Mouse (Mus musculus): ENCODE data around the gene Mtus2. TPM values are rescaled to one million over a fixed set of nuclear protein-coding genes. Genes with fewer than 3 reads are reported as not detected.
A peak's percentile ranks its signal among the peaks of the same experiment; 100 is the strongest.

Gene Mtus2
- polyA plus RNA-seq, 1 experiment from 2014 or later, result 46.4 TPM

DNA sequence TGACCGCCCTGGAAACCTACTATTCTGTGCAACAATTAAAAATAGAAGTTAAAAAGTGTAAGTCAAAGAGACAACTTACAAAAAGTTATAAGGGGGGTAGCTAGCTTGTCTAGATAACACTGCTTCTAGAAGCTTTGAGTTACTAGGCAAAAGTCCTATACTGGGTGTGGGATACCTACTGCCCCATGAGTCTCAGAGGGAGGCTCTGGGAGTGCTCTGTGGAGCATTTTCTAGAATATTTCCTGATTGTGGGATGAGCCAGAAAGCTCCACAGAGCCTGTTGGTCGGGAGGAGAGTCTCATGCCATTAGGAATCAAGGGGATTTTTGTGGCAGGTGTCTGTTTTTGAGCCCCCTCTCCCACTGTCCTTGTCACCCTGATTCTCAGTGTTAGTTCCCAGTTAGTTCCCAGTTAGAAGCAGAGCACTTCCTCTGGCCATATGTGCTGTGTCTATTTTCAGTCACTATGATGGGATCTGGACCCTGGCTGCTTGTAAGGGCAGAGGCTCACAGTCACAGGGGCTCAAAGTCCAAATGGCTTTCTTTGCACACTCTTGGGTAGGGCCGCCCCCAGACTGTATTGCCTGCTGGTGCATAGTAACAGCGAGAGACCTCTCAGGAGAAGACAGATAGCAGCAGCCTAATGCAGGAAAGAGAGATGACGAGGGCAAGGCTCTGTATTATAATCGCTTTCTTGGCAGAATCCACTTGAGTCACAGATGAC is 57.2 kb downstream of the Mtus2 start:
- 80% methylated on average over 6 of the region's 6 CpGs for WGBS

DNA sequence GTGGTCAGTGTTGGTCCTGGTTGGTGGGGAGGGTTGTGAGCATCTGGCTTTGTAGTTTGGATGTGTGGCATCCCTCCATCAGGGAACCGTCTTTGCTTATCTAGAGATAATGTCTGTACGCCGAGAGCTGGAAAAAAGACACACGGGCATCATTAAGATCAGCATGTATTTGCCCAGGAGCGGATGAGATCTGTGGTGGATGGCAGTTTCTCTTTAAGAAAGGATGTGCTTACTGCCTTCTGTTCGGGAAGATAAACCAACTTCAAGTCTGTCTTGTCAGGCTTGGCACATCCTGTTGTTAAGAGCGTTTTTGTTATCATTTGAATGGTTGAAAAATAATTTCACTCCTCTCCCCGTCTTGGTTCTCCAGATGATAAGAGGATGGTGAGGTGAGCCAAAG is 58.3 kb downstream of the Mtus2 start:
- no peaks in the 10 kb centered on the region for H3K36me3 ChIP-seq (replicated peaks)
- 86% methylated on average over 8 of the region's 8 CpGs for WGBS
- no peaks in the 10 kb centered on the region for H3K27me3 ChIP-seq (replicated peaks)
- ATAC-seq (replicated peaks), result no peak
- H3K9ac ChIP-seq, result no peak overlapping the region
- no peaks in the 10 kb centered on the region for H3K4me1 ChIP-seq
- no peaks in the 10 kb centered on the region for H3K9me3 ChIP-seq
- no peak overlapping the region for H3K27ac ChIP-seq
- no peak overlapping the region for H3K4me3 ChIP-seq
- no peak overlapping the region for H3K4me2 ChIP-seq

More for the DNA sequence above, 57.2 kb downstream of the Mtus2 start:
- Histone ChIP-seq H3K9ac (no peak overlapping the region), H3K36me3 (replicated peaks) (no peaks in the 10 kb centered on the region), H3K4me2 (no peak overlapping the region), H3K27me3 (replicated peaks) (no peaks in the 10 kb centered on the region), H3K27ac (no peak overlapping the region), H3K4me3 (no peak overlapping the region), H3K4me1 (no peaks in the 10 kb centered on the region), H3K9me3 (no peaks in the 10 kb centered on the region)
- ATAC-seq (replicated peaks), result no peak

DNA sequence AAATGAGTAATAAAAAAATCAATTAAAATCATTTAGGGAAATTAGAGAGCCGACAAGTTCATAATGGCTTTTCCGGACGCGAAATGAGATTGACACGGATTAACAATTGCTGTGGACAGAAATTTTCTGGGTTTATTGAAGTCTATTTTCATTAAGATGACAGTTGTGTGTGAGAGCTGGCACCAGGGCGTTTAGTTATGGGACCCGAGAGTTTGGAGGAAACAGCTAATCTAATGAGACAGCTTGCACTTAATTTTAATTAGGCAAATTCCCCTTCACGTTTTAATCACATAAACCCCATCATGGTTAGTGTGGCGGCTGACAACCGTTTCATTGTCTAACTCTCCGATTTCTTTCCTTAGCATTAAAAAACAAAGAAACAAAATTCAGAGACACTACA is 60.3 kb downstream of the Mtus2 start:
- no peaks in the 10 kb centered on the region for H3K27me3 ChIP-seq (replicated peaks)
- no peak for ATAC-seq (replicated peaks)
- 62% methylated on average over 11 of the region's 11 CpGs for WGBS

DNA sequence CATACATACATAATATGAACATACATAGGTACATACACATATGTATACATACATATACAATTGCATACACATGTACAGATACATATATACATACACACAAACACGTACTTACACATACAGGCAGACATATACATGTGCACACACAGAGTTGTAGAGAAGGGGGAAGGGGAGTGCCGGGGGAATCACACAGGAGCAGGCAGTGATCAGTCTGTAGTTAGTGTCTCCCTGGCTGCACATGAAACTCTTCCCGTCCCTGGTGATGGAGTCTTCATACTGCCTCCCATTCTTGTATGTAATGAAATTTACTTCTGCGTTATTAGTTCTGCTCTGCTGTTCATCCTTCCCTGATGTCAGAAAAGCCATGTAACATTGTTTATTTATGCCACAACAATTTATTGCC is 65.7 kb downstream of the Mtus2 start:
- H3K36me3 ChIP-seq (replicated peaks), result no peaks in the 10 kb centered on the region
- no peaks in the 10 kb centered on the region for H3K27me3 ChIP-seq (replicated peaks)
- no peak overlapping the region for H3K4me3 ChIP-seq
- H3K9me3 ChIP-seq, result no peaks in the 10 kb centered on the region
- 84% methylated on average over 4 of the region's 4 CpGs for WGBS
- no peak for ATAC-seq (replicated peaks)
- no peak overlapping the region for H3K27ac ChIP-seq
- H3K4me2 ChIP-seq, result no peak overlapping the region
- no peak overlapping the region for H3K9ac ChIP-seq
- H3K4me1 ChIP-seq, result 0 out of 2 replicates have a peak, but pooled peaks cover 5% of the 10 kb centered on the region

More for the DNA sequence above, 60.3 kb downstream of the Mtus2 start:
- Histone ChIP-seq H3K4me3 (no peak overlapping the region), H3K27ac (no peak overlapping the region), H3K9ac (no peak overlapping the region), H3K4me1 (no peaks in the 10 kb centered on the region), H3K36me3 (replicated peaks) (no peaks in the 10 kb centered on the region), H3K9me3 (no peaks in the 10 kb centered on the region), H3K4me2 (no peak overlapping the region)

DNA sequence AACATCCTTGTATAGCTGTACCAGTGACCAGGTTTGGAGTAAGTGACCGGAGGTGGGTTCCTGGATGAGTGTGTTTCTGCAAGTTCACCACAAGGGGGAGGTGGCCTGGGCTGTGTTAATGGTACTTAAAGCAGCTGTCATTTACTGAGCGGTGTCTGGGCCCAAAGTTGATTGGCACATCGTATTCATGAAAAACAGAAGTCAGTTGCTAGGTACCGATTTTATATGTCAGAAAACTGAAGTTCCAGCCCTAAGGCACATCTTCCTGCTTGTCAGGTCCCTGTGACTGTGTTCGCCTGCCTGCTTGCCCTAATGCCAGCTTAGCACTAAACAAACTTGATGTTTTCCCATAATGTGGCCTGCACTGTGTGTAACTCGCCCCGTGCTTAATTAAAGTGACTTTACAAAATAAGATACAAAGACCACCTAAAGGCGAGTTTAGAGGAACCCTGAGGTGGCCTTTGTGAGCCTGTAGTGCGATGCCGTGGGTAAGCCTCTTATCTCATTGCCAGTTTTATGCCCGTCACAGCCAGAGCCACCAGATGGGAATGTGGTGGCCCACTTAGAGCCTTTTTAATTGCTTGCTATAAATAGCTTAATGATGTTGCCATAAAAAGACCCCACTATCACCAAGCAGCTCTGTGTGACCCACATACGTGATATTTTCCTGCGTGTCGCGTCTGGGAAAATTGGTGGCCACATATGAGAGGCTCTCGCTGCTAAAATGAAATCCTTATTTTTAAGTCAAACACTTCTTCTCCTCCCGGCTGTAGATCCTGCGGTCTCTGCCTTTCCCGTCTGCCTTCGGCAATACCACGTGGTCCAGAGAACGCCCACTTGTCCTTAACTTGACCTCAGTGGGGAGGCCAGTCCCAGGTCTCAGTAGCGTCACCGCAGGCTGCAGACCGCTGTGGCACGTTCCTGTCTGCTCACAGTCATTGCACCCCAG is 69.6 kb downstream of the Mtus2 start:
- Histone ChIP-seq H3K27ac (no peak overlapping the region), H3K4me2 (no peak overlapping the region)
- peak; percentile 52 for ATAC-seq (replicated peaks)

DNA sequence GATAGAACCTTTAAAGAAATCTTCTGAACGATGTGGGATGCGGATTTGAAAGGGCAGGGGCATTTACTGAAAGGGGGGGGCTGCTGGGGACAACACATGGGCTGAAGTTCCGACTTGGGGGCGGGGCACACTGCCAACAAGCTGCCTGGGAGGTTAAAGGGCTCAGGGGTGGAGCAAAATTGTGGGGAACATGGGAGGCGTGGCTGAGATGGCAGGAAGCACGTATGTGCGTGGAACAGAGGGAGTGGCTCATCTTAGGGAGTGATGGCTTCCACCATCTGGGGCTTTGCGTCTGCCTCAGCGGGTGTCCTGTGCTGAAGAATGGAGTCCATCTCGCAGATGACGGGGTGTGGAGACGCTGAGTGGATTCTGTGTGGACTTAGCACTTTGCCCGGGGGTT is 70.9 kb downstream of the Mtus2 start:
- Histone ChIP-seq H3K4me1 (0 out of 2 replicates have a peak, but pooled peaks cover 5% of the 10 kb centered on the region), H3K4me3 (no peak overlapping the region), H3K9ac (no peak overlapping the region), H3K9me3 (no peaks in the 10 kb centered on the region), H3K27me3 (replicated peaks) (no peaks in the 10 kb centered on the region), H3K36me3 (replicated peaks) (no peaks in the 10 kb centered on the region), H3K4me2 (no peak overlapping the region), H3K27ac (no peak overlapping the region)
- ATAC-seq (replicated peaks), result no peak
- WGBS, result 55% methylated on average over 13 of the region's 13 CpGs

More for the DNA sequence above, 69.6 kb downstream of the Mtus2 start:
- 41% methylated on average over 26 of the region's 26 CpGs for WGBS
- H3K4me3 ChIP-seq, result no peak overlapping the region
- H3K9ac ChIP-seq, result no peak overlapping the region
- no peaks in the 10 kb centered on the region for H3K36me3 ChIP-seq (replicated peaks)
- 0 out of 2 replicates have a peak, but pooled peaks cover 5% of the 10 kb centered on the region for H3K4me1 ChIP-seq
- no peaks in the 10 kb centered on the region for H3K9me3 ChIP-seq
- no peaks in the 10 kb centered on the region for H3K27me3 ChIP-seq (replicated peaks)

DNA sequence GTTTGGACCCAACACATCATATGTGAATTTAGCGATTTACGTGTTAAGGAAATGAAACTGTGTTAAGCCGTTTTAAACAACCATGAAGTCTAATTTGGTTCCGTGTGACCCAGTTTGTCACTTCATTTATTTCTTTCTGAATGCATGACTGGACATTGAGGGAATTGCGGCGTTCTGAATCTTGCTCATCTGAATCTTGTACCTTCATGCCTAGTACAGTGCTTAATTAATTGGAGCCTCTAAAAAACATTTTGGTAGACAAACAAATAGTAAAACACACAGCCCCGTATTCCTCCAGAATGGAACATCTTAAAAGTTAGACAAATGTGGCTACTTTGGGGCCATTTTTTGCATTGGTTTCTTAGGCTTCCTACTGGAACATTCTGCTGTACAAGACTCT is 84.5 kb downstream of the Mtus2 start:
- no peaks in the 10 kb centered on the region for H3K27me3 ChIP-seq (replicated peaks)
- WGBS, result 94% methylated on average over 7 of the region's 7 CpGs
- no peak overlapping the region for H3K4me3 ChIP-seq
- no peak overlapping the region for H3K4me2 ChIP-seq
- H3K36me3 ChIP-seq (replicated peaks), result no peaks in the 10 kb centered on the region
- H3K9me3 ChIP-seq, result 0 out of 2 replicates have a peak, but pooled peaks cover 9% of the 10 kb centered on the region
- no peak overlapping the region for H3K9ac ChIP-seq
- H3K27ac ChIP-seq, result no peak overlapping the region
- ATAC-seq (replicated peaks), result no peak
- no peaks in the 10 kb centered on the region for H3K4me1 ChIP-seq

DNA sequence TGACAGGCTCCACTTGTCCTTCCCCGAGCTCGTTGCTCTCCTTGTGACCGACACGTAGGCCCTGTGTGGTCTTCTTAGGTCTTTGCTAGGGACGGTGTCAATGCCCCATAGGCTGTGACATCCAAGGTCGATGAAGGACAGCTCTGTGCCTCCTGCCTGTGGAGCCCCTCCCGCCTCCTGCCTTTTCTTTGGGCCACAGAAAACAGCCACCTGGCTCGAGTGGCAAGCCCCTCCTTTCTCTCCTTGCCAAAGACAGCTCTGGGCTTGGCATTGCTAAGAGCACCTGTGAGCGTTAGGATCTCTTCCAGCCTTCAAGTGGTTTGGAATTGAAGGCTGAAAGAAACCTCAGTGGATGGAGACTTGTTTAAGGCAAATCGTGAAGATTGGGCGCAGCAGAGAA is 91.1 kb downstream of the Mtus2 start:
- Histone ChIP-seq H3K36me3 (replicated peaks) (no peaks in the 10 kb centered on the region), H3K4me3 (no peak overlapping the region), H3K27me3 (replicated peaks) (no peaks in the 10 kb centered on the region), H3K4me1 (peaks cover 2% of the 10 kb centered on the region), H3K4me2 (no peak overlapping the region), H3K9me3 (0 out of 2 replicates have a peak, but pooled peaks cover 7% of the 10 kb centered on the region), H3K9ac (no peak overlapping the region), H3K27ac (no peak overlapping the region)
- no peak for ATAC-seq (replicated peaks)
- 84% methylated on average over 11 of the region's 11 CpGs for WGBS

DNA sequence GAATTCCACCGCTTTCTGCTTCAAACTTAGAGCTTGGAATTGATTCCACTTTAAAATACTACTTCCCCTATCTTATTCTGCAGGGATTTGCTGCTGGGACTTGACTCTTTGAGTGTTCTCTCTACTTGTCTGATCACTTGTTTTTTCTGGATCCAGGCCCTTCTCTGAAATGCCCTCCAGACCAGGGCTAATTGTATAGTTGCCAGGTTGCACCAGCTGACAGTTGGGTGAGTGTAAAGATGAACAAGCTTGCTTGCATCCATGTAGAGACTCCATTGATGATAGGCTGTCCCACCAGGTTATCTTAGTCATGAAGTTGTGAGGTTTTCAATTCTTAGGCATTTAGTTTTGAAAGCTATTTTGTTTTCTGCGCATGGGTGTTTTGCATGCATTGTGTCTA is 92.2 kb downstream of the Mtus2 start:
- H3K9ac ChIP-seq, result no peak overlapping the region
- H3K4me1 ChIP-seq, result peaks cover 6% of the 10 kb centered on the region
- no peak overlapping the region for H3K4me2 ChIP-seq
- no peak for ATAC-seq (replicated peaks)
- H3K4me3 ChIP-seq, result no peak overlapping the region
- H3K27me3 ChIP-seq (replicated peaks), result no peaks in the 10 kb centered on the region
- no peaks in the 10 kb centered on the region for H3K36me3 ChIP-seq (replicated peaks)
- no peaks in the 10 kb centered on the region for H3K9me3 ChIP-seq
- WGBS, result 95% methylated on average over 2 of the region's 2 CpGs
- no peak overlapping the region for H3K27ac ChIP-seq

DNA sequence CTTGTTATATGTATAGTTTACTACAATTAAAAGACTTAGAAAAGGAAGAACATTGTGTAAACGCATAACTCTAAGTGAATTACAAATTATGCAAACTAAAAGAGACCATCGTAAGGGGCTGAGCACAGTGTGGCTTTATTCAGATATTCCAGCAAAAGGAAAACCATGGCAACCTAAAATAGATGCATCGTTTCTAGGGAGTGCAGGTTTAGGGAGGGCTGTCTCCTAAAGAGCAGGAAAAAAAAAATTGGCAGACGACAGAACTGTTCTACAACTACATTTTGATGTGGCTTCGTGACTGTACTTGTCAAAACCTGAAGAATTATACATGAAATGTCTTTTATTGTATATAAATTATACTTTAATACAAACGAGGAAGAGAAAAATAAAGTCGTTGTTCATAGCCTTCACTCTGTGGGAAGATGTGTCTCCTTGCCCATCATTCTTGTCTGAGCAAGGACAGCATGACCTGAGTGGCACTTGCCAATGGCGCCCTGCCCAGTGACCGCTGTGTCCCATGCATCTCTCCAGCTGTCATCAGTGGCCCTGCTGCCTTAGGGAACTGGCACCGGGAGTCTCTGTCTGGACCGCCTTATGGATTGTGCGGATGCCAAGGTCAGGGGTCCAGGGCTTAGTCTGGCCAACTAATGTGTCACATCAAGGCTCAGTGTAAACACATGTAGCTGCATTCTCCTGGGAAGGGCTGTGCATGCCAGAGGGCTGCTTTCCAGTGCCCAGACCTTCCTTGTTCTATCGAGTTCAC is 95.9 kb downstream of the Mtus2 start:
- Histone ChIP-seq H3K4me3 (no peak overlapping the region), H3K36me3 (replicated peaks) (no peaks in the 10 kb centered on the region), H3K4me2 (no peak overlapping the region), H3K27me3 (replicated peaks) (no peaks in the 10 kb centered on the region), H3K27ac (no peak overlapping the region), H3K4me1 (peaks cover 6% of the 10 kb centered on the region), H3K9ac (no peak overlapping the region), H3K9me3 (no peaks in the 10 kb centered on the region)
- ATAC-seq (replicated peaks), result no peak
- 60% methylated on average over 13 of the region's 13 CpGs for WGBS

DNA sequence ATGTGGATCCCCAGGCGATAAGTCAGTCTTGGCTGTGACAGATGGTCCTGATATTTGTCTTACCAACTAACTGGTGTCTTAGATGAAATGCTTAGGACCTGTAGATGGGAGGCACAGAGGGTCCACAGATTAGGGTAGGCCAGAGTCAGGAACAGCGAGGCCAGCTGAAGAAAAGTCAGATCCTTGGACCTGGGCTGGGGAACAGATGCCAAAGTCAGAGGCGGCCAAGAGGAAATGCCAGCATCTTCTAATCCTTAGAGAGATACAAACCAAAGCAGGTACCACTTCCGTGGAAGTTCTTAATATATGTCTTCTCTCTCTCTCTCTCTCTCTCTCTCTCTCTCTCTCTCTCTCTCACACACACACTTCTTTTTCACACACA is 96.5 kb downstream of the Mtus2 start:
- Histone ChIP-seq H3K9me3 (no peaks in the 10 kb centered on the region), H3K4me2 (no peak overlapping the region), H3K27me3 (replicated peaks) (no peaks in the 10 kb centered on the region), H3K9ac (no peak overlapping the region), H3K4me3 (no peak overlapping the region), H3K27ac (no peak overlapping the region), H3K36me3 (replicated peaks) (no peaks in the 10 kb centered on the region), H3K4me1 (peaks cover 6% of the 10 kb centered on the region)
- ATAC-seq (replicated peaks), result no peak
- WGBS, result 85% methylated on average over 4 of the region's 4 CpGs

DNA sequence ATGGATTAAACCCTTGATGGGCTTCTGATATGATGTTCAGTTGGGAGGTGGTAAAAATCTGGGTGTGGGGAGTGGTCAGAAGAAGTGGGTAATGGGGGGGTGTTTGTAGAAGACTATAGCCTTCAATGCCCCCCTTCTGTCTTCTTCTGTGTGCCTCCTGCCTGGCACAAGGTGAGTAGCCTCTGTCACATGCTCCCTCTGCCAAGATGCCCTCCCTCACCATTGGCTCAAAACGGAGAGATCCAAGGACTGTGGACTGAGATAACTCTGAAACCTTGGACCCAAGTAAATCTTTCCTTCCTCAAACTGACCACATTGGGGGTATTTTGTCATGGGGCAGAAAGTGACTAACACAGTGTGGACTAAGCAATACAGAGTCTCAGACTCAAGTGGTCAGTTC is 99.7 kb downstream of the Mtus2 start:
- WGBS, result 67% methylated on average over 1 of the region's 1 CpGs
- Histone ChIP-seq H3K4me3 (no peak overlapping the region), H3K4me1 (peaks cover 6% of the 10 kb centered on the region), H3K9me3 (no peaks in the 10 kb centered on the region), H3K27me3 (replicated peaks) (no peaks in the 10 kb centered on the region), H3K36me3 (replicated peaks) (no peaks in the 10 kb centered on the region), H3K27ac (no peak overlapping the region), H3K9ac (no peak overlapping the region), H3K4me2 (no peak overlapping the region)
- no peak for ATAC-seq (replicated peaks)

Measured in midbrain, embryonic 15.5 days (tissue).